Mouse (Mus musculus) limb, embryonic 11.5 days (tissue): ENCODE data around the gene Elane. TPM values are rescaled to one million over a fixed set of nuclear protein-coding genes. Genes with fewer than 3 reads are reported as not detected.

ENCODE experiments used
- ATAC-seq: fragments of 200-750 bp; cut with Nextera tagmentation; 2 replicates; pipeline ENCODE4 v1.8.0; 2017; ENCODE audit warnings: low read depth; ENCODE audit not compliant: insufficient number of reproducible peaks, low FRiP score, low TSS enrichment
- DNase-seq: peaks from one replicate; pipeline ENCODE4 v3.0.0-alpha.2; 2015; ENCODE audit warnings: low spot score
- H3K27ac ChIP-seq: fragments of 300-500 bp; sonication (generic); replicated peaks from 2 replicates; pipeline ENCODE4 v1.5.1; 2014; ENCODE audit warnings: low read depth, mild to moderate bottlenecking, low read length
- H3K27me3 ChIP-seq: fragments of 300-500 bp; sonication (generic); 2 replicates; pipeline ENCODE4 v1.6.1; 2014; ENCODE audit warnings: mild to moderate bottlenecking, low read length, mixed read lengths; ENCODE audit not compliant: control insufficient read depth, insufficient read depth
- H3K36me3 ChIP-seq: fragments of 300-500 bp; sonication (generic); 2 replicates; pipeline ENCODE4 v1.6.1; 2014; ENCODE audit warnings: mild to moderate bottlenecking, low read length, moderate library complexity, mixed read lengths; ENCODE audit not compliant: control insufficient read depth, insufficient read depth
- H3K4me1 ChIP-seq: fragments of 300-500 bp; sonication (generic); 2 replicates; pipeline ENCODE4 v1.6.1; 2014; ENCODE audit warnings: low read length, mixed read lengths; ENCODE audit not compliant: control insufficient read depth, insufficient read depth
- H3K4me2 ChIP-seq: fragments of 300-500 bp; sonication (generic); 2 replicates; pipeline ENCODE4 v1.6.1; 2014; ENCODE audit warnings: low read depth, mild to moderate bottlenecking, moderate library complexity; ENCODE audit not compliant: severe bottlenecking
- H3K4me3 ChIP-seq: fragments of 300-500 bp; sonication (generic); 2 replicates; pipeline ENCODE4 v1.5.1; 2014; ENCODE audit warnings: low read depth, low read length
- H3K9ac ChIP-seq: fragments of 300-500 bp; sonication (generic); 2 replicates; pipeline ENCODE4 v1.6.1; 2014; ENCODE audit warnings: mild to moderate bottlenecking, low read length
- H3K9me3 ChIP-seq: fragments of 300-500 bp; sonication (generic); 2 replicates; pipeline ENCODE4 v1.6.1; 2016; ENCODE audit warnings: low read length; ENCODE audit not compliant: control insufficient read depth
- WGBS: fragments of 180-500 bp; shearing (Covaris S2); extraction: QIAGEN DNeasy Blood & Tissue Kit; methylation state at CpG from one replicate; pipeline ENCODE4 v1.1.7; 2014; 5-methylcytosine and 5-hydroxymethylcytosine counted together
- microRNA-seq: library from miRNA; unstranded; fragments of <30 nt; microRNA quantifications from one replicate; pipeline ENCODE4, GENCODE M21; 2016
- polyA plus RNA-seq: library from polyadenylated mRNA; unstranded; fragments of >200 nt; fragmentation: Nextera tagmentation; extraction: Ambion mirVana; gene quantifications from 2 replicates; pipeline ENCODE4 v1.2.1, GENCODE M21; 2014

Gene Elane
- polyA plus RNA-seq, 1 experiment from 2014 or later: 0.20 TPM

DNA sequence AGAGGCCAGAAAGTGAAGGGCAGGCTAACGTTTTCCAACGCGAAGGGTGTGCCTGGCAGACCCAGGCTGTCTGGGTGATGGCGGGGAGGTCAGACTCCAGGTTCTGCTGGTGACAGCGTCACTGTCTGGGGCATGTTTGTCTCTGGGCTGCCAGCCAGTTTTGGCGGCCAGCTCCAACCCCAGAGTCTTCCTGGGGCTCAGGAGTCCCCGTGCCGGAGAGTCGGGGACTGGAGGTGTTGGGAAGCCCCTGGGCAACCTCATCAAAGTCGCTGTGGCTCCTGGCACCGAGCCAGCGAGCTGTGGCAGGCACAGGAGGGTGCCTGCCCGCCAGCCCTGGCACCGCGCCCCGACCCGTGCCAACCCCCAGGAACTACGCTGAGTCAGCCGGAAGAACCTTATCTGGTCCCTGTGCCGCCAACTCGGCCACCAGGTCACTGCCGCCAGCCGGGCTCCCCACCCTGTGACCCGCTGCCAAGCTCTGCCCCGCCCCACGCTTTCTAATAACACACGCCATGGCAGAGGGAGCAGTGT is 50.9 kb downstream of the Elane start:
- ATAC-seq (no peak), DNase-seq (no peak)
- no peak overlapping the region for H3K4me2 ChIP-seq
- peaks cover 16% of the 10 kb centered on the region for H3K36me3 ChIP-seq
- no peaks in the 10 kb centered on the region for H3K9me3 ChIP-seq
- H3K4me1 ChIP-seq: peaks cover 35% of the 10 kb centered on the region
- H3K9ac ChIP-seq: no peak overlapping the region
- H3K27ac ChIP-seq: no peak overlapping the region
- WGBS: 85% methylated on average over 27 of the region's 27 CpGs
- H3K4me3 ChIP-seq: no peak overlapping the region
- no peaks in the 10 kb centered on the region for H3K27me3 ChIP-seq

Small RNAs within 50 kb of the gene (microRNA-seq; reads per million reads assigned to microRNA genes)
- gene Mir6910: not detected

Other genes with a start within 250 kb of the Elane start
- 4.8 and 6.5 TPM in 2 replicates for gene Shc2, start 248.3 kb upstream of the Elane start, polyA plus RNA-seq
- gene Odf3l2, start 240.5 kb upstream of the Elane start, polyA plus RNA-seq: not detected in 2 replicates
- 5.6 and 5.9 TPM in 2 replicates for gene Madcam1, start 221.7 kb upstream of the Elane start, polyA plus RNA-seq
- gene Tpgs1, start 216.9 kb upstream of the Elane start, polyA plus RNA-seq: 67.2 and 70.9 TPM in 2 replicates
- 171 and 175 TPM in 2 replicates for gene Cdc34, start 204.1 kb upstream of the Elane start, polyA plus RNA-seq
- gene Gzmm, start 197.2 kb upstream of the Elane start, polyA plus RNA-seq: 0.45 and 0.94 TPM in 2 replicates
- gene Bsg, start 181.8 kb upstream of the Elane start, polyA plus RNA-seq: 633 and 674 TPM in 2 replicates
- gene Hcn2, start 169.6 kb upstream of the Elane start, polyA plus RNA-seq: not detected in 2 replicates
- 32.2 and 36.1 TPM in 2 replicates for gene Polrmt, start 139.7 kb upstream of the Elane start, polyA plus RNA-seq
- 0.17 and 0.33 TPM in 2 replicates for gene Fgf22, start 131.2 kb upstream of the Elane start, polyA plus RNA-seq
- gene Rnf126, start 119.3 kb upstream of the Elane start, polyA plus RNA-seq: 112 and 118 TPM in 2 replicates
- gene Fstl3, start 109.0 kb upstream of the Elane start, polyA plus RNA-seq: 1.8 and 1.9 TPM in 2 replicates
- gene Prss57, start 95.3 kb upstream of the Elane start, polyA plus RNA-seq: not detected in 2 replicates
- gene Palm, start 92.7 kb upstream of the Elane start, polyA plus RNA-seq: 108 and 109 TPM in 2 replicates
- gene Misp, start 65.3 kb upstream of the Elane start, polyA plus RNA-seq: 0.21 and 0.29 TPM in 2 replicates
- 328 and 351 TPM in 2 replicates for gene Ptbp1, start 31.8 kb upstream of the Elane start, polyA plus RNA-seq
- gene Prtn3, start 11.8 kb upstream of the Elane start, polyA plus RNA-seq: 16.0 and 19.6 TPM in 2 replicates
- gene Plppr3, start 11.6 kb upstream of the Elane start, polyA plus RNA-seq: 95.1 and 95.7 TPM in 2 replicates
- gene Cfd, start 4.6 kb downstream of the Elane start, polyA plus RNA-seq: not detected in 2 replicates
- gene Med16, start 22.7 kb downstream of the Elane start, polyA plus RNA-seq: 43.1 and 43.8 TPM in 2 replicates
- gene Gm26602, start 24.6 kb downstream of the Elane start, polyA plus RNA-seq: 6.7 TPM in 1 of 2 replicates, not detected in the other
- gene Kiss1r, start 30.7 kb downstream of the Elane start, polyA plus RNA-seq: 0.21 and 0.34 TPM in 2 replicates
- gene R3hdm4, start 35.0 kb downstream of the Elane start, polyA plus RNA-seq: 133 and 138 TPM in 2 replicates
- 11.8 and 12.9 TPM in 2 replicates for gene Arid3a, start 40.8 kb downstream of the Elane start, polyA plus RNA-seq
- gene Wdr18, start 73.9 kb downstream of the Elane start, polyA plus RNA-seq: 141 and 144 TPM in 2 replicates
- gene Grin3b, start 84.5 kb downstream of the Elane start, polyA plus RNA-seq: 0.23 and 0.41 TPM in 2 replicates
- 15.7 and 15.9 TPM in 2 replicates for gene Tmem259, start 98.1 kb downstream of the Elane start, polyA plus RNA-seq
- gene Cnn2, start 102.3 kb downstream of the Elane start, polyA plus RNA-seq: 250 and 255 TPM in 2 replicates
- gene Abca7, start 110.2 kb downstream of the Elane start, polyA plus RNA-seq: 1.3 and 1.4 TPM in 2 replicates
- 8.5 and 10.8 TPM in 2 replicates for gene Arhgap45, start 130.4 kb downstream of the Elane start, polyA plus RNA-seq
- 294 and 308 TPM in 2 replicates for gene Polr2e, start 153.5 kb downstream of the Elane start, polyA plus RNA-seq
- gene Gpx4, start 160.9 kb downstream of the Elane start, polyA plus RNA-seq: 475 and 534 TPM in 2 replicates
- gene Sbno2, start 219.3 kb downstream of the Elane start, polyA plus RNA-seq: 8.1 and 10.8 TPM in 2 replicates
- 23.6 and 27.1 TPM in 2 replicates for gene Stk11, start 229.6 kb downstream of the Elane start, polyA plus RNA-seq